Mouse (Mus musculus) ES-E14 (cell line): ENCODE measurements around the gene Hps6. TPM values are rescaled to one million over a fixed set of nuclear protein-coding genes. Genes with fewer than 3 reads are reported as not detected.

Experiments
- DNase-seq: peaks from one replicate; pipeline ENCODE4 v3.0.0-alpha.2; 2013; ENCODE audit warnings: low read depth, low spot score
- H3K27ac ChIP-seq: 2 replicates; pipeline ENCODE4 v1.5.1; 2012; ENCODE audit warnings: low read depth, mild to moderate bottlenecking, low read length, moderate library complexity, mixed read lengths; ENCODE audit not compliant: poor library complexity, insufficient read depth, severe bottlenecking
- H3K36me3 ChIP-seq: 2 replicates; pipeline ENCODE4 v1.6.1; 2012; ENCODE audit warnings: mild to moderate bottlenecking, low read length, moderate library complexity, mixed read lengths; ENCODE audit not compliant: control insufficient read depth, poor library complexity, insufficient read depth, severe bottlenecking
- H3K4me1 ChIP-seq, 2 experiments: fragments of 150-350 bp in 1 of 2; sonication (generic) in 1 of 2; 2 replicates each; pipeline ENCODE4 v1.6.1; 2012; ENCODE audit warnings: low read length in 2 of 2, mild to moderate bottlenecking in 1 of 2, mixed read lengths in 1 of 2; ENCODE audit not compliant: control insufficient read depth in 2 of 2, insufficient read depth in 2 of 2, poor library complexity in 1 of 2
- H3K4me3 ChIP-seq, 2 experiments: fragments of 150-350 bp in 1 of 2; sonication (generic) in 1 of 2; 2 replicates each; pipeline ENCODE4 v1.5.1; 2012; ENCODE audit warnings: low read length in 2 of 2, low read depth in 1 of 2, mild to moderate bottlenecking in 1 of 2, mixed read lengths in 1 of 2; ENCODE audit not compliant: insufficient read depth in 1 of 2, poor library complexity in 1 of 2, severe bottlenecking in 1 of 2
- H3K9ac ChIP-seq: 2 replicates; pipeline ENCODE4 v1.6.1; 2012; ENCODE audit warnings: low read depth, mild to moderate bottlenecking, low read length, mixed read lengths; ENCODE audit not compliant: poor library complexity, insufficient read depth, severe bottlenecking
- H3K9me3 ChIP-seq: fragments of 150-350 bp; sonication (generic); 2 replicates; pipeline ENCODE4 v1.6.1; 2012; ENCODE audit warnings: low read depth, mild to moderate bottlenecking, low read length; ENCODE audit not compliant: control insufficient read depth, insufficient read depth
- CHD2 ChIP-seq: IDR thresholded peaks from 2 replicates; pipeline ENCODE4 v1.6.1; 2014; ENCODE audit warnings: mild to moderate bottlenecking, low read depth, low read length, inconsistent platforms
- HCFC1 ChIP-seq: IDR thresholded peaks from 2 replicates; pipeline ENCODE4 v1.6.1; 2012; ENCODE audit warnings: low read length, inconsistent platforms, borderline replicate concordance; ENCODE audit not compliant: insufficient read depth
- MAFK ChIP-seq: IDR thresholded peaks from 2 replicates; pipeline ENCODE4 v1.6.1; 2014; ENCODE audit warnings: mild to moderate bottlenecking, low read depth, low read length, inconsistent platforms; ENCODE audit not compliant: insufficient read depth
- ZC3H11A ChIP-seq: IDR thresholded peaks from 2 replicates; pipeline ENCODE4 v1.6.1; 2012; ENCODE audit warnings: low read depth, mild to moderate bottlenecking, inconsistent platforms, low read length, borderline replicate concordance
- ZNF384 ChIP-seq: IDR thresholded peaks from 2 replicates; pipeline ENCODE4 v1.6.1; 2012; ENCODE audit warnings: low read depth, low read length, inconsistent platforms
- in situ Hi-C, 2 experiments: fragments of 600-800 bp; cut with MboI; formaldehyde crosslinking; loops; one replicate each; pipeline ENCODE4 v1.15.1; 2025; ENCODE audit warnings: low sequenced_read_pairs in 2 of 2, inconsistent platforms in 1 of 2; ENCODE audit not compliant: unreplicated experiment in 2 of 2
- total RNA-seq: library from RNA; depleted of rRNA; stranded (reverse); fragments of 300-350 nt; gene quantifications from 2 replicates; pipeline ENCODE4 v1.2.3, GENCODE M21; 2012

Hps6 gene
- total RNA-seq, 1 experiment, result 6.9 TPM

DNA sequence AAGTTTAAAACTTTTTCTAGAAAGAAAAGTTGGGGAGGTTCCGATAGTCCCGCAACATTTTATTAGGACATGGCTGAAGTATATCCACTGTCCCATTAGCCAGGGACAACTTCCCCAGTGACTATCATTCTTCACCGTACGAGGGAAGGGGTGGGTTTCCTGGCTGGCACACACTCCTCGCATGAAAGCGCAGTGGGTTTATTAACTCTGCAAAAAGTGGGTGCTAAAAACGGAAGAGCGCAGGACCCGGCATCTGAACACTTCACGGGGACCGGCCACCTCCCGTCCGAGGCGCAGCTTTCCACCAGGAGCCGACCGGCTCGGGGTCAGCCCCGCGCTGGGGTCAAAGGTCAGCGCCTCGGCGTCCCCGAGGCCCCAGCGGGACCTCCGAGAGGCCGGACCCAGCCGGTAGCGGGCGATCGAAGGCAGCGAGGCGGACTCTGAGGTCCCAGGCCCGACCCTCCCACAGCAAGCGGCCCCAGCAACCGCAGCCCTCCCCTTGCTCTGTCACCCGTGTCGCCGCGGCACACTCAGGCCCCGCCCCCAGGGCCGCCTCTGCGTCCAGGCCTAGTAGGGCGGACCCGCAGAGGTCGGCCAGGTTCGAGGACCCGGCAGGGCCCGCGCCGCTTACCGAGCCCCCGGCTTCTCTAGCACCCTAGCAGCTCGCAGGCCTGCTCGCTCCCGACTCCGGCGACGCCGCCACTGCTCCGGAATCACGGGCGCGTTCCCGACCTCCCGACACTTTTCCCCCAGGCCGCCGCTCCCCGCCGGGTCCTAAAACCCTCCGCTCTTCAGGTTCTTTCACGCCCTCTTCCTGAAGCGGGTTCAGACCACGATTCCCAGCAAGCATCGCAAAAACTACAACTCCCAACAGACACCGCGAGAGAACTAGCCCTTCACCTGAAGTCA lies 5.3 kb upstream of the Hps6 start, which contains the start of gene Armh3:
Armh3 (minus strand) TSS at position 704 of the 909 bp plus-strand sequence.
- Histone ChIP-seq H3K27ac (peak within 1 kb of the TSS; percentile 54), H3K4me1 (peaks cover 0 to 2% of the 10 kb centered on the region in 2 experiments; a peak in 1 of 4 replicates), H3K36me3 (no peaks in the 10 kb centered on the region), H3K9ac (peak within 1 kb of the TSS; percentile 82), H3K4me3 (peak within 1 kb of the TSS; percentile 76 to 82), H3K9me3 (no peaks in the 10 kb centered on the region)
- DNase-seq, result peak; percentile 90
- in situ Hi-C loops, result no loop called here
- no peak for TF ChIP-seq ZNF384
- no peak for TF ChIP-seq CHD2
- TF ChIP-seq ZC3H11A, result no peak
- no peak for TF ChIP-seq MAFK
- TF ChIP-seq HCFC1, result peak; percentile 96

DNA sequence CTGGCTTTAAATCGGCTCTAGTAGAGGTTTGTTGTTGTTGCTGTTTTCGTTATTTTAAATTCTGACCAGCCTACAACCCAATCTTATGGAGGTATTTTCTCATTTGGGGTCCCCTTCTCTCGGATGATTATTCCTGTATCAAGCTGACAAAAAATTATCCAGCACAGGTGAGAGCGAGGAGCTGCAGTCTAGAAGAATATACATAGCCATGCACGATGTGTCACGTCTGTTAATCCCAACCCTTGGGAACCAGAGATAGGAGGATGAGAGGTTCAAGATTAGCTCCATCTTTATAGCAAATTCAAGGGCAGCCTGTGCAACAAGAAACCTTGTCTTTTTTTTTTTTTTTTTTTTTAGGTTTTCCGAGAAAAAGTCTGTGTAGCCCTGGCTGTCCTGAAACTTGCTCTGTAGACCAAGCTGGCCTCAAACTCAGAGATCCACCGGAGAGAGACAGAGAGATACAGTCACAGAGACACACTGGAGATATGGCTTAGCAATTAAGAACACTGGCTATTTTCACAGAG lies 4.6 kb upstream of the Hps6 start:
- H3K4me3 ChIP-seq, result peak overlapping the region; percentile 76 to 82
- in situ Hi-C loops, result no loop called here
- H3K9ac ChIP-seq, result peak overlapping the region; percentile 37; the same call in 1 of the 2 replicates

GRCm38 (mm10) chr19:45999378-45999777 lies 3.9 kb upstream of the Hps6 start:
- no peak overlapping the region for H3K4me3 ChIP-seq
- TF ChIP-seq MAFK (no peak), ZC3H11A (no peak), ZNF384 (no peak), CHD2 (no peak), HCFC1 (no peak)
- H3K4me1 ChIP-seq, result peaks cover 0 to 2% of the 10 kb centered on the region in 2 experiments; a peak in 1 of 4 replicates
- no peak overlapping the region for H3K27ac ChIP-seq
- H3K9ac ChIP-seq, result no peak overlapping the region
- in situ Hi-C loops, result no loop called here
- no peak for DNase-seq
- no peaks in the 10 kb centered on the region for H3K9me3 ChIP-seq
- no peaks in the 10 kb centered on the region for H3K36me3 ChIP-seq

More for the DNA sequence above, 4.6 kb upstream of the Hps6 start:
- Histone ChIP-seq H3K4me1 (peaks cover 0 to 2% of the 10 kb centered on the region in 2 experiments; a peak in 1 of 4 replicates), H3K9me3 (no peaks in the 10 kb centered on the region), H3K36me3 (no peaks in the 10 kb centered on the region), H3K27ac (no peak overlapping the region)
- DNase-seq, result no peak
- TF ChIP-seq ZNF384 (peak; percentile 53), CHD2 (0 out of 2 replicates have a peak, but pooled peaks have one; percentile 16), MAFK (no peak)

DNA sequence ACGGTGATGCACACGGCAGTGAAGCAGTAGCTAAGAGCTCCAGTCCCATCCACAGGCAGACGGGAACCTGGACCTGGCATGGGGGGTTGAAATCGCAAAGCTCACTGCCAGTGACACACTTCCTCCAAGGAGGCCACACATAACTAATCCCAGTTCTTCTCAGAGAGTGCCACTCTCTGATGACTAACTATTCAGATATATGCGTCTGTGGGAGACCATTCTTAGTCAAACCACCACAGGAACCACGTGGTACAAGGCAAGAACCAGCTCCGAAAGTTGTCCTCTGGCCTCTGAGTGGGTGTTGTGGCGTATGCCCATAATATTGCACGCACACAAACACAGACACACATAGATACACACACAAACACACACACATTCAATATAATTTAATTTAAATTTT lies 1.0 kb upstream of the Hps6 start:
- TF ChIP-seq CHD2, result no peak
- TF ChIP-seq HCFC1, result no peak
- TF ChIP-seq MAFK, result no peak
- TF ChIP-seq ZC3H11A, result no peak
- TF ChIP-seq ZNF384, result no peak
- peaks cover 0 to 2% of the 10 kb centered on the region in 2 experiments; a peak in 1 of 4 replicates for H3K4me1 ChIP-seq
- in situ Hi-C loops, result no loop called here

More for the DNA sequence above, 1.0 kb upstream of the Hps6 start:
- H3K9me3 ChIP-seq, result no peaks in the 10 kb centered on the region
- no peak overlapping the region for H3K4me3 ChIP-seq
- no peak overlapping the region for H3K9ac ChIP-seq
- H3K36me3 ChIP-seq, result no peaks in the 10 kb centered on the region
- no peak overlapping the region for H3K27ac ChIP-seq
- DNase-seq, result no peak
